Mouse (Mus musculus): ENCODE results near the gene Bcat1. TPM values are rescaled to one million over a fixed set of nuclear protein-coding genes. Genes with fewer than 3 reads are reported as not detected.

The Bcat1 gene
- total and polyA plus RNA-seq, 2 experiments from 2014 or later, result 57.0 to 96.8 TPM

GRCm38 (mm10) chr6:144944435-144945365 is 131.3 kb downstream of the Bcat1 start:
- H3K9me3 ChIP-seq (ENCODE audit: low read length), result no peaks in the 10 kb centered on the region
- 37% methylated on average over 10 of the region's 10 CpGs for WGBS

More at GRCm38 (mm10) chr6:144944435-144945365, 131.3 kb downstream of the Bcat1 start:
- ATAC-seq (ENCODE audit: low FRiP score), result peak; percentile 31; the same call in 1 of the 2 replicates
- TF ChIP-seq CTCF (IDR thresholded peaks at IDR 0.05), result no peak
- Histone ChIP-seq H3K4me1 (ENCODE audit: insufficient read depth, low read length) (no peaks in the 10 kb centered on the region), H3K9ac (replicated peaks; ENCODE audit: low read length, poor library complexity, severe bottlenecking) (no peak overlapping the region), H3K27ac (ENCODE audit: low read depth, low read length) (no peak overlapping the region), H3K4me3 (ENCODE audit: low read depth, low read length) (no peak overlapping the region), H3K36me3 (ENCODE audit: insufficient read depth, low read length) (no peaks in the 10 kb centered on the region), H3K27me3 (ENCODE audit: insufficient read depth, low read length) (no peaks in the 10 kb centered on the region), H3K4me2 (ENCODE audit: low read depth, low read length, poor library complexity, severe bottlenecking) (no peak overlapping the region)
- peak; percentile 64 for DNase-seq (ENCODE audit: low spot score)

Other genes starting within 250 kb of the Bcat1 start
- gene Lrmp, start 39.5 kb upstream of the Bcat1 start, total RNA-seq (2014; rRNA removed), result 1.8 and 2.9 TPM in 2 replicates
- 0.59 and 1.5 TPM in 2 replicates for gene Lrmp, start 39.5 kb upstream of the Bcat1 start, polyA plus RNA-seq (2015; fragmentation: Nextera tagmentation; extraction: Ambion mirVana)
- 2.2 and 2.8 TPM in 2 replicates for gene Casc1, start 134.8 kb upstream of the Bcat1 start, total RNA-seq (2014; rRNA removed)
- gene Casc1, start 134.8 kb upstream of the Bcat1 start, polyA plus RNA-seq (2015; fragmentation: Nextera tagmentation; extraction: Ambion mirVana), result 0.58 and 1.0 TPM in 2 replicates
- 11.9 and 12.2 TPM in 2 replicates for gene Etfrf1, start 134.9 kb upstream of the Bcat1 start, total RNA-seq (2014; rRNA removed)
- gene Etfrf1, start 134.9 kb upstream of the Bcat1 start, polyA plus RNA-seq (2015; fragmentation: Nextera tagmentation; extraction: Ambion mirVana), result 27.9 TPM in 2 replicates
- 36.0 and 47.8 TPM in 2 replicates for gene Kras, start 174.1 kb upstream of the Bcat1 start, total RNA-seq (2014; rRNA removed)
- gene Kras, start 174.1 kb upstream of the Bcat1 start, polyA plus RNA-seq (2015; fragmentation: Nextera tagmentation; extraction: Ambion mirVana), result 64.7 and 80.2 TPM in 2 replicates